Mouse (Mus musculus) embryo, embryonic 9.5 days (tissue): Measurements from ENCODE around the gene Cog6.
A peak's percentile ranks its signal among the peaks of the same experiment; 100 is the strongest.

Experiments used
- DNase-seq: peaks from one replicate; pipeline ENCODE4 v3.0.0-alpha.2; 2017; ENCODE audit errors: extremely low spot score

Cog6 gene

GRCm38 (mm10) chr3:53032432-53032831 lies 15.4 kb upstream of the Cog6 start:
- DNase-seq: no peak

GRCm38 (mm10) chr3:53031586-53031985 lies 14.5 kb upstream of the Cog6 start:
- DNase-seq: no peak

- DNase-seq: peak; percentile 72
Measured at GRCm38 (mm10) chr3:53029046-53029445, 12.0 kb upstream of the Cog6 start.

GRCm38 (mm10) chr3:53027333-53027732 lies 10.3 kb upstream of the Cog6 start:
- DNase-seq: no peak

- DNase-seq: no peak
Measured at GRCm38 (mm10) chr3:53007411-53007810, 9.6 kb downstream of the Cog6 start.

GRCm38 (mm10) chr3:53004406-53005114 lies 12.5 kb downstream of the Cog6 start:
- peak; percentile 15 for DNase-seq

- DNase-seq: no peak
Measured at GRCm38 (mm10) chr3:53002076-53002475, 15.0 kb downstream of the Cog6 start.

- no peak for DNase-seq
Measured at GRCm38 (mm10) chr3:52999996-53000395, 17.0 kb downstream of the Cog6 start.

GRCm38 (mm10) chr3:52999016-52999744 lies 17.9 kb downstream of the Cog6 start:
- DNase-seq: no peak

GRCm38 (mm10) chr3:52997381-52997780 lies 19.7 kb downstream of the Cog6 start:
- DNase-seq: no peak

- DNase-seq: no peak
Measured at GRCm38 (mm10) chr3:52996635-52997034, 20.4 kb downstream of the Cog6 start.

GRCm38 (mm10) chr3:52994666-52995065 lies 22.4 kb downstream of the Cog6 start:
- DNase-seq: no peak

- no peak for DNase-seq
Measured at GRCm38 (mm10) chr3:52993296-52993695, 23.7 kb downstream of the Cog6 start.

GRCm38 (mm10) chr3:52990041-52990737 lies 26.8 kb downstream of the Cog6 start:
- no peak for DNase-seq

- DNase-seq: peak; percentile 15
Measured at GRCm38 (mm10) chr3:52985508-52985941, 31.5 kb downstream of the Cog6 start.

GRCm38 (mm10) chr3:52983772-52984171 lies 33.3 kb downstream of the Cog6 start:
- no peak for DNase-seq

- DNase-seq: no peak
Measured at GRCm38 (mm10) chr3:52982993-52983392, 34.0 kb downstream of the Cog6 start.

- DNase-seq: peak; percentile 55
Measured at GRCm38 (mm10) chr3:52974674-52975556, 42.1 kb downstream of the Cog6 start.

GRCm38 (mm10) chr3:52972916-52973315 lies 44.1 kb downstream of the Cog6 start:
- DNase-seq: no peak

- no peak for DNase-seq
Measured at GRCm38 (mm10) chr3:52967046-52967445, 50.0 kb downstream of the Cog6 start.

- DNase-seq: no peak
Measured at GRCm38 (mm10) chr3:52964206-52964605, 52.8 kb downstream of the Cog6 start.

- DNase-seq: no peak
Measured at GRCm38 (mm10) chr3:52963441-52963840, 53.6 kb downstream of the Cog6 start.
